Mouse (Mus musculus) limb, embryonic 10.5 days (tissue): Measurements from ENCODE around the gene Srsf10. TPM values are rescaled to one million over a fixed set of nuclear protein-coding genes. Genes with fewer than 3 reads are reported as not detected.

Experiments used
- DNase-seq: peaks from one replicate; pipeline ENCODE4 v3.0.0-alpha.2; 2017; ENCODE audit warnings: low spot score
- H3K27ac ChIP-seq: fragments of 300-500 bp; sonication (generic); 2 replicates; pipeline ENCODE4 v1.5.1; 2016; ENCODE audit warnings: mild to moderate bottlenecking
- H3K27me3 ChIP-seq: fragments of 300-500 bp; sonication (generic); 2 replicates; pipeline ENCODE4 v1.6.1; 2016; ENCODE audit warnings: low read depth, mild to moderate bottlenecking; ENCODE audit not compliant: poor library complexity, severe bottlenecking
- H3K36me3 ChIP-seq: fragments of 300-500 bp; sonication (generic); 2 replicates; pipeline ENCODE4 v1.6.1; 2016; ENCODE audit warnings: mild to moderate bottlenecking, moderate library complexity
- H3K4me1 ChIP-seq: fragments of 300-500 bp; sonication (generic); 2 replicates; pipeline ENCODE4 v1.6.1; 2016
- H3K4me3 ChIP-seq: fragments of 300-500 bp; sonication (generic); 2 replicates; pipeline ENCODE4 v1.5.1; 2016; ENCODE audit warnings: mild to moderate bottlenecking, moderate library complexity
- H3K9me3 ChIP-seq: fragments of 300-500 bp; sonication (generic); replicated peaks from 2 replicates; pipeline ENCODE4 v1.6.1; 2016; ENCODE audit warnings: mild to moderate bottlenecking
- WGBS: fragments of 180-500 bp; shearing (Covaris S2); methylation state at CpG from one replicate; pipeline ENCODE4 v1.1.7; 2016; 5-methylcytosine and 5-hydroxymethylcytosine counted together
- polyA plus RNA-seq: library from polyadenylated mRNA; unstranded; fragments of >200 nt; fragmentation: Nextera tagmentation; extraction: Ambion mirVana; gene quantifications from 2 replicates; pipeline ENCODE4 v1.2.1, GENCODE M21; 2016

Gene Srsf10
- polyA plus RNA-seq, 1 experiment from 2014 or later = 383 TPM

DNA sequence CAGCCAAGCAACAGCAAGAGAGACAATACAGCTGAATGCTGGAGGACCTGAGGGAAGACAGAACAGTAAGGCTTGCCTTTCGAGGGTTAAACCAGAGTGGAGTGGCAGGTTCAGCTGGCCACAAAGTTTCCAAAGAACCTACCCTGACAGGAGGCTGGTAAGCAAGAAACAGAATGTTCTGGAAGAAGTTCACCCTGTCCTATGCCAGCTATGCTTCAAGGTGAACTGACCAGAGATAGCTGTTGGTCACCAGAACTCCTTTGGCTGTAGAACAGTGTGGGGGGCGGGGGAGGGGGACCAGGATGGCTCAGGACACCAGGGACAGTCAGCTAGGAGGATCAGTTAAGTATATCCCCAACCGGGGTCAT lies 16.6 kb upstream of the Srsf10 start:
- DNase-seq = no peak

DNA sequence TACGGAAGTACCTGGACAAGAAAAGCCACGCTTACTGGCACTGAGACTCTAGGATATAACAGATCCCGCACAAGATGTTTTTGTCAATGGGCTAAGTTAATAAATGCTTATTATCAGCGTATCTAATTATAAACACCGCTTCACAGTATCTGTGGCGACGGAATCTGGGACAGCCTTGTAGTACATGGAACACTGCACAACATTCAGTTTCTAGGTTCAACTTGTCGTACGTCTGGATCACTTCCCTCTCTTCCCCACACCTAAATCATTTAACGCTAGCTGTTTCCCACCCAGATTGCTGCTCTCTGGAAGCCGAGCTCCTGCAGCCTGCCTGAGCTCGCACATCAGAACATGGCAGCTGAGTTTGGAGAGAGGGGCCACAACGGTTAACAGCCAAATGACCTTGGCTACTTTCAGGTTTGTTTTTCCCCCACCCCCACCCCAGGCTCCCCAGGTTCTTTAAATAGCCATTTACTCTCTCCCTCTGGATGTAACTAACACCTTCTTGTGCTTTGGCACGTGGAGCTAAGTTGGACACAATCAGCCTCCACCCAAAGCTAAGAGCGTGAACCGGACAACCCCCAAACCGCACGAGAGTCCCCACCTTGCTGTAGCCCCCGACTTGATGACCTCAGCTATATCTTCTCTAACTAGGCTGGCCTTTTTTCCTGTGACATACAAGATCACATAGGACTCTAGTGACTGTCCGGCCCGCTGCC lies 16.1 kb upstream of the Srsf10 start:
- no peak overlapping the region for H3K4me3 ChIP-seq

More for the DNA sequence above, 16.6 kb upstream of the Srsf10 start:
- H3K4me1 ChIP-seq = peaks cover 9% of the 10 kb centered on the region; the same call in 1 of the 2 replicates
- 79% methylated on average over 3 of the region's 3 CpGs for WGBS
- H3K4me3 ChIP-seq = no peak overlapping the region
- no peak overlapping the region for H3K27ac ChIP-seq
- no peaks in the 10 kb centered on the region for H3K9me3 ChIP-seq
- no peaks in the 10 kb centered on the region for H3K36me3 ChIP-seq
- H3K27me3 ChIP-seq = no peaks in the 10 kb centered on the region

DNA sequence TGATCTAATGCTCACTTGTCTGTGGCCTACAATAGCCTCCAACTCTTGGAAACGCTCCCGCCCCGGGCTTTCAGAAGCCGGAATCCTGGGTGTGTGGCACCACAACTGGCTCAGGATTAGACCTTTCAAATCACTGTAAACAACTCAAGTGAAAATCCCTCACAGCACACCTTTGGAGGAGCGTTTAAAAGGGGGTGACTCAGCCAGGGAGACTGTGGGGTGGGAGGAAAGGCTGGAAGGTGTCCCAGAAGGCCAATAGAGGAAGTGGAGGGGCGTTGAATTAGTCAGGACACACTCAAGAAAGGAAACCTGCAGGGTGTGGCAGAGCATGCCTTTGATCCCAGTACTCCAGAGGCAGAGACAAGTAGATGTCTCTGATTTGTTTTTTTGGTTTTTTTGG lies 11.1 kb upstream of the Srsf10 start:
- Histone ChIP-seq H3K4me1 (no peaks in the 10 kb centered on the region), H3K27ac (no peak overlapping the region), H3K27me3 (no peaks in the 10 kb centered on the region), H3K4me3 (no peak overlapping the region), H3K9me3 (no peaks in the 10 kb centered on the region), H3K36me3 (no peaks in the 10 kb centered on the region)
- 85% methylated on average over 6 of the region's 6 CpGs for WGBS
- peak; percentile 4 for DNase-seq

More for the DNA sequence above, 16.1 kb upstream of the Srsf10 start:
- DNase-seq = no peak
- H3K9me3 ChIP-seq = no peaks in the 10 kb centered on the region
- H3K27ac ChIP-seq = no peak overlapping the region
- no peaks in the 10 kb centered on the region for H3K36me3 ChIP-seq
- H3K4me1 ChIP-seq = peaks cover 5% of the 10 kb centered on the region; the same call in 1 of the 2 replicates
- 86% methylated on average over 21 of the region's 21 CpGs for WGBS
- no peaks in the 10 kb centered on the region for H3K27me3 ChIP-seq

DNA sequence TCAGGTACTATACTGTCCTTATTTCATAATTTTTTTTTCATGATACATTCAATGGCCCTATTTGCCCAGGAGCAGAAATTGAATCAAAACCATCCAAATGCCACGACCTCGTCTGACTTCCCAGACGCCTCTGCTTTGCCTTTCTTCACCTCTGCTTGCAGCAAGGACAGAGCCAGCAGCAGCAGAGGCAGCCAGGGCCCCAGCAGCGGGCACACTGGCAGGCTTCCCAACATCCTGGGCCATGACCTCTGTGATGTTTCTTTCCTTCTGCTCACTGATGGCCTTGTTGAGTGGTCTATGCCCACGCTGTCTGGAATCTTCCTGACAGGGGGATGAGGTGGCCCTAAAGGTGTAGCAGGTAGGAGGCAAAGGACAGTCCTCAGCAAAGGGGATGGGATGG lies 8.0 kb upstream of the Srsf10 start:
- 75% methylated on average over 5 of the region's 5 CpGs for WGBS
- no peak overlapping the region for H3K27ac ChIP-seq
- H3K36me3 ChIP-seq = no peaks in the 10 kb centered on the region

DNA sequence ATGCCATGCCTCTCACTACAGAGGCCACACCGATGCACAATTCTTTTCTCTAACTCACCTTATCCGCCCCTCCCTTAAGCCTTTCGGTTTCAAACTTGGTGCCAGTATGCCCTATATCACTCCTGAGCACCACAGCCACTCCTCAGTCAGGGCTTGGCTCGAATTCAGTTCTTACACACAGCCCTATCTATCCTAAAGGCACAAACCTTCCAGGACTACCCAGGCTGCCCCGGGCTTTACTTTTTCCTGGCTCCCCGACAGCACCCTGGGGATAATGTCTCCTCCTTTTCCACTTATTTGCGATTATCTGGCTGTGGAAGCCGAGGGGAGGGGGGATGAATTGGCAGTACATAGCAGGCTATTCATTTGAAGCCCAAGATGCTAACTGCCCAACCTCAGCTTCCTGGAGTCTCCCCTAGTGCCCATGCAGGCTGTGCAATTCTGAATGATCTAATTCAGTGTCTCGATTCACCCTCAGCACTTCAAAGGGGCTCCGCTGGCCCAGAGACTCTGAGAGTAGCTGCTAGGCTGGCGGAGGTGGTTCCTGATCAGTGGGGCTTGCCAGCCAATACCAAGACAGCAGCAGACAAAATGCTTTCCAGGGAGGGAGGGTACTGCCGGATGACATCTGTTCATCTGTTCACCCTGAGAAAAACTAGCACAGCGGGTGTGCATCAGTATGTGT lies 5.0 kb upstream of the Srsf10 start:
- no peak overlapping the region for H3K4me3 ChIP-seq
- DNase-seq = peak; percentile 27
- H3K9me3 ChIP-seq = no peaks in the 10 kb centered on the region
- H3K27me3 ChIP-seq = no peaks in the 10 kb centered on the region
- 37% methylated on average over 13 of the region's 13 CpGs for WGBS
- H3K4me1 ChIP-seq = peaks cover 16% of the 10 kb centered on the region
- H3K36me3 ChIP-seq = no peaks in the 10 kb centered on the region
- H3K27ac ChIP-seq = no peak overlapping the region

More for the DNA sequence above, 8.0 kb upstream of the Srsf10 start:
- Histone ChIP-seq H3K4me3 (no peak overlapping the region), H3K4me1 (peaks cover 6% of the 10 kb centered on the region), H3K9me3 (no peaks in the 10 kb centered on the region), H3K27me3 (no peaks in the 10 kb centered on the region)
- peak; percentile 22 for DNase-seq

DNA sequence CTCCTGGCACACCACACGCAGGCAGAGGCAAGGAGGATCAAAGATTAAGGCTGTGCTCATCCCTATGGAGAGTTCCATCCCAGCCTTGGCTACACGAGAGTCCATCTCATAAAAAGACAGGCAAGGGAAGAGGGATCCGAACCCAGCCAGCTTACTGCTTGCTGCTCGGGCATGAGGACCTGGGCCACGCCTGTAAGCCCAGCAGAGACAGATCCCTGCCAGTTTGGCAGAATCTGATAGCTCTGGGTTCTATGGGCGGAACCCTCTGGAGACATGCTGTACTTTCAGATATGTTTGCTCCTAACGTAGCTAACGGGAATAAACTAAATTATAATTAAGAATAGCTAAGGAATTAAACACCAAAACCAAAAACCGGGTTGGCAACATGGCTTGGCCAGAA lies 3.6 kb upstream of the Srsf10 start:
- no peak for DNase-seq
- no peaks in the 10 kb centered on the region for H3K36me3 ChIP-seq
- H3K4me1 ChIP-seq = peaks cover 16% of the 10 kb centered on the region

DNA sequence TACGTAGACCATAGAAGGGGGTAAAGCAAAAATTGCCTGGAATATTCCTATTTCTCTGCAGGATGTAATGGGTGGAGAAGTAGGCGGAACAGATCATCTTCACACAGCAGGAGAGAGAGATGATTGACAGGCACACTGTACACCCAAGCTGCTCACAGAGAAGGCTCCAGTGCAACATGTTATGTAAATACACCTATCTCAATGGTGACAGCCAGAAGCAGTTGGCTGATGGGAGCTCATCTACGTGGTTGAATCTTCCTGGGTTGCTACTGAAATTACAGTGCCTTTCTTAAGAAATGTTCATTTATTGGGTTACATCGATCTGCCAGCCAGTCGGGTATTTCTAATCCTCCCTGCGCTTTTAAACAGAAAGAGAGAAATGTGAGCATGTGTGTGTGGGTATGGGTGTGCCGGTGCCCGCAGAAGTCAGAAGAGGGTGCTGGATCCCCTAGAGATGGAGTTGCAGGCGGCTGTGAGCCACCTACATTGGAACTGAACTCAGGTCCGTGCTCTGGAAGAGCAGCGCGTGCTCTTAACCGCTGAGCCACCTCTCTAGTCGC lies 1.5 kb upstream of the Srsf10 start:
- DNase-seq = peak; percentile 28
- WGBS = 95% methylated on average over 14 of the region's 14 CpGs
- peak overlapping the region; percentile 93; the same call in 1 of the 2 replicates for H3K4me3 ChIP-seq

More for the DNA sequence above, 3.6 kb upstream of the Srsf10 start:
- H3K27me3 ChIP-seq = no peaks in the 10 kb centered on the region
- no peak overlapping the region for H3K4me3 ChIP-seq
- H3K9me3 ChIP-seq = no peaks in the 10 kb centered on the region
- H3K27ac ChIP-seq = no peak overlapping the region
- WGBS = 86% methylated on average over 9 of the region's 9 CpGs

DNA sequence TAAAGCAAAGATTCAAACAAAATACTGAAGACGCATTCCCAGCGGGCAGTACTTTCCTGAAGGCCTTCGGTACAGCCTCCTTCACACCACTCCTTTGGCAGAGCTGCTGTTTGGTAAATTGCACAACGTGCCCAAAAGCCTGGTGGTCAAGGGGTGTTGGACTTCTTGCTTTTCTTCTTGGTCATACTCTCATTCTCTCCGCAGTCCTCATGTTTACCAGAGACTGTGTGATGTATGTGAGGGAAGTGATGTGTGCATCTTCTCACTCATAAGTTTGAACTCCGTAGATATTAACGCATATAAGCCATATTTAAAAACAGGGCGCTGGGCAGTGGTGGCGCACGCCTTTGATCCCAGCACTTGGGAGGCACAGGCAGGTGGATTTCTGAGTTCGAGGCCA lies 917 bp upstream of the Srsf10 start:
- H3K4me3 ChIP-seq = peak overlapping the region; percentile 93
- peaks cover 12% of the 10 kb centered on the region for H3K36me3 ChIP-seq
- H3K27me3 ChIP-seq = no peaks in the 10 kb centered on the region
- peak; percentile 29 for DNase-seq
- 82% methylated on average over 11 of the region's 11 CpGs for WGBS
- H3K9me3 ChIP-seq = no peaks in the 10 kb centered on the region
- H3K4me1 ChIP-seq = peaks cover 31% of the 10 kb centered on the region
- peak overlapping the region; percentile 100 for H3K27ac ChIP-seq

More for the DNA sequence above, 1.5 kb upstream of the Srsf10 start:
- H3K27ac ChIP-seq = peak overlapping the region; percentile 100
- no peaks in the 10 kb centered on the region for H3K27me3 ChIP-seq
- H3K4me1 ChIP-seq = peaks cover 25% of the 10 kb centered on the region
- no peaks in the 10 kb centered on the region for H3K9me3 ChIP-seq
- peaks cover 7% of the 10 kb centered on the region for H3K36me3 ChIP-seq

DNA sequence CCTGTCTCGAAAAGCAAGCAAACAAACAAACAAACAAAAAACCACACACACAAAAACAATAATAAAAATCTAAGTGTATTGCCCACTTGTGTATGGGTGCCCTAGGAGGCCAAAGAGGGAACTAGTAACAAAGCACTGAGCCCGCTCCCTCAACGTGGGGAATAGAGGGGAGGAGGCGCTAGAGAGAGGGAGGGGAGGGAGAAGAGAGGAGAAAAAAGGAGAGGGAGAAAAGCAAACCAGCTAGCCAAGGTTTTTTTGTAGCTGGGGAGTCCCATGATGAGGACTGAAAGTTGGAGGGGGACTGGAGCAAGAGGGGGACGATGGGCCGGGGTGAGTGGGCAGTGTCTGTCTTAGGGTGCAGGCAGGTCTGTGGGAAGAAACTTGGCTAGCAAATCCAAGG lies 467 bp upstream of the Srsf10 start:
- peaks cover 17% of the 10 kb centered on the region for H3K36me3 ChIP-seq
- no peaks in the 10 kb centered on the region for H3K27me3 ChIP-seq
- H3K9me3 ChIP-seq = no peaks in the 10 kb centered on the region
- no peak for DNase-seq
- H3K4me3 ChIP-seq = peak overlapping the region; percentile 93
- H3K4me1 ChIP-seq = peaks cover 35% of the 10 kb centered on the region
- H3K27ac ChIP-seq = peak overlapping the region; percentile 100
- WGBS = 10% methylated on average over 6 of the region's 6 CpGs

DNA sequence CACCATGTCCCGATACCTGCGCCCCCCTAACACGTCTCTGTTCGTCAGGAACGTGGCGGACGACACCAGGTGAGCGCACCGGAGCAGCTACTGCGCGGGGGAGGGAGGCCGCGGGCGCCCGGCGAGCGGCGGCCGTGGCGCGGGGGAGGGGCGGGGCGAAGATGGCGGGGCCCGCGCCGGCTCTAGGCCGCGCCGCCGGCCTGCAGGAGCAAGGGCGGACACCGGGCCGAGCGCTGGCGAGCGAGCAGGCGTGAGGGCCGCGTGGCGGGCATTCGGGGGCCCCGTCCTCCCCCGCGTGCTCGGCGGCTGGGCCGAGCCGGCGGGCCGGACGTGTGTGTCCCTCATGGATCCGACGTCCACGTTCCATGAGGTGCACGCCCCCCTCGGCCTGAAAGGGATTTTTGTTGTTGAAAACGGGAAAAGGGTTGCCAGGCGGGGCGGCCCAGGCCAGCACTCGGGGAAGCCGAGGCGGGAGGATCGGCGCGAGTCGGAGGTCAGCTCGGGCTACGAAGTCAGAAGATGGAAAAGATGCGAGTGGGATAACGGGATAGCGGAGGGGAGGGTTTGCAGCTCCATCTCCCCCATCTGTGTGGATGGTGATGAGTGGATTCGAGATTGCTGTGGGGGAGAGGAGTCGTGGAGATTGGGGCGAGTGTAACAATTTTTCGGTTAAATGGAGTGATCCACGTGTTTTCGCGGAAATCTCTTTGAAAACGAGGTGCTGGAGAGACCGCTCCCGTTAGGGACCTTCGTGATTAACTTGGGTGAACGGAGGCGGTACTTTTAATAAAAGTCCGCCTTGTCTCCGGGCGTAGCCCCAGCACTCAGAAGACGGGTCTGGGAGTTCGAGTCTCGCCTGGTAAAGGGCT lies 910 bp downstream of the Srsf10 start:
- Histone ChIP-seq H3K36me3 (peaks cover 30% of the 10 kb centered on the region), H3K27me3 (no peaks in the 10 kb centered on the region), H3K4me3 (peak overlapping the region; percentile 93), H3K27ac (peak overlapping the region; percentile 100), H3K4me1 (peaks cover 30% of the 10 kb centered on the region), H3K9me3 (no peaks in the 10 kb centered on the region)
- peak; percentile 81 for DNase-seq
- WGBS = under 1% methylated on average over 88 of the region's 91 CpGs

DNA sequence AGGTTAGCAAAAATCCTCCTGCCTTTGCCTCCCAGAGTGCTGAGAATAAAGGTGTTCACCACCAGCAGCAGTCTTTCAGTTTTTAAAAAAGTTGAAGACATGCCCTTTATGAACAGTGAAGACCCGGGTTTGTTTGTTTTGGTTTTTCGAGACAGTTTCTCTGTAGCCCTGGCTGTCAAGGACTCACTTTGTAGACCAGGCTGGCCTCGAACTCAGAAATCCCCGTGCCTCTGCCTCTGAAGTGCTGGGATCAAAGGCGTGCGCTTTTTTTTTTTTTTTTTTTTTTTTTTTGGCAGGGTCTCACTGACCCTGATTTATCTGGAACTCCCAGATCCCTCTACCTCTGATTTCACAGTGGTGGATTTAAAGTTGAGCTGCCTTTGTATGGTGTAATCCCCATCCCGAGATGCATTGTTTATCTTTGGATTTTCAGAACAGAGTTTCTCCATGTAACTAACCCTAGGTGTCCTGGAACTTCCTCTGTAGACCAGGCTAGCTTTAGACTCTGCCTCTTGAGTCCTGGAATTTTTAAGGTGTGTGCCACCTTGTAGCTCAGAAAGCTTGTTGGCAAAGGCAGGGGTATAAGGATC lies 2.1 kb downstream of the Srsf10 start:
- H3K27me3 ChIP-seq = no peaks in the 10 kb centered on the region
- peak overlapping the region; percentile 100 for H3K27ac ChIP-seq
- 13% methylated on average over 6 of the region's 7 CpGs for whole genome bisulfite sequencing

DNA sequence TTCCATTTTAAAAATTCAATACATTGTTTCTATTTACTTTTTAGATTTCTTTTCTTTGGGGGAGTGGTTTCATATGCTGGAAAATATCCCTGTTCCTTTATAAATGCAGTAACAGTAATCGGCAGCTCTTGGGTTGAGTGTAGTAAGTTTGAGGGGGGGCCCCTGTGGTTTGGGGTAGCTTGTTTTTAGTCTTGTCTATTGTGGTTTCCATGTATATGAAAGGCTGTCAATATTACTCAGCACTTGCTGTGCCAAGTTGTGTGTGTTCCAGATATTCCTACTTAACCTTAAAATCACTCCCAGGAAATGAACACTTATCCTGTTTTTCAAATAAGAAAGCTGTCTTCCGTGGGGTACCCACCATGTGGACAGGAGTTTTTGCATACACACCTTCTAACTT lies 13.4 kb downstream of the Srsf10 start:
- H3K27ac ChIP-seq = no peak overlapping the region
- no peaks in the 10 kb centered on the region for H3K9me3 ChIP-seq
- peaks cover 71% of the 10 kb centered on the region for H3K36me3 ChIP-seq
- no peak overlapping the region for H3K4me3 ChIP-seq
- DNase-seq = no peak
- 80% methylated on average over 2 of the region's 2 CpGs for WGBS
- no peaks in the 10 kb centered on the region for H3K27me3 ChIP-seq
- H3K4me1 ChIP-seq = peaks cover 23% of the 10 kb centered on the region

More for the DNA sequence above, 2.1 kb downstream of the Srsf10 start:
- H3K36me3 ChIP-seq = peaks cover 42% of the 10 kb centered on the region
- peaks cover 30% of the 10 kb centered on the region for H3K4me1 ChIP-seq
- peak; percentile 33 for DNase-seq
- peak overlapping the region; percentile 93 for H3K4me3 ChIP-seq
- no peaks in the 10 kb centered on the region for H3K9me3 ChIP-seq
